Mouse (Mus musculus) embryonic facial prominence, embryonic 12.5 days (tissue): ENCODE measurements at regions not wholly inside any gene's neighbourhood (a gene's known extent, or its start where the extent isn't known, plus 50 kb on each side); places are given as distances from the start of the nearest gene placed in this dataset.

ENCODE experiments used
- ATAC-seq: fragments of 200-750 bp; cut with Nextera tagmentation; 2 replicates; pipeline ENCODE4 v1.8.0; 2017; ENCODE audit not compliant: insufficient number of reproducible peaks, insufficient read depth, low FRiP score, low TSS enrichment
- H3K27ac ChIP-seq: fragments of 300-500 bp; sonication (generic); 2 replicates; pipeline ENCODE4 v1.5.1; 2016; ENCODE audit warnings: mild to moderate bottlenecking
- H3K27me3 ChIP-seq: fragments of 300-500 bp; sonication (generic); 2 replicates; pipeline ENCODE4 v1.6.1; 2016; ENCODE audit warnings: mild to moderate bottlenecking, moderate library complexity
- H3K36me3 ChIP-seq: fragments of 300-500 bp; sonication (generic); 2 replicates; pipeline ENCODE4 v1.6.1; 2016; ENCODE audit warnings: mild to moderate bottlenecking
- H3K4me1 ChIP-seq: fragments of 300-500 bp; sonication (generic); 2 replicates; pipeline ENCODE4 v1.6.1; 2016
- H3K4me2 ChIP-seq: fragments of 300-500 bp; sonication (generic); replicated peaks from 2 replicates; pipeline ENCODE4 v1.6.1; 2016; ENCODE audit warnings: mild to moderate bottlenecking, moderate library complexity
- H3K4me3 ChIP-seq: fragments of 300-500 bp; sonication (generic); 2 replicates; pipeline ENCODE4 v1.5.1; 2016; ENCODE audit warnings: mild to moderate bottlenecking
- H3K9ac ChIP-seq: fragments of 300-500 bp; sonication (generic); 2 replicates; pipeline ENCODE4 v1.6.1; 2016; ENCODE audit warnings: mild to moderate bottlenecking, moderate library complexity
- H3K9me3 ChIP-seq: fragments of 300-500 bp; sonication (generic); 2 replicates; pipeline ENCODE4 v1.6.1; 2016; ENCODE audit warnings: mild to moderate bottlenecking, moderate library complexity
- WGBS: fragments of 180-500 bp; shearing (Covaris S2); methylation state at CpG from one replicate; pipeline ENCODE4 v1.1.7; 2016; 5-methylcytosine and 5-hydroxymethylcytosine counted together

DNA sequence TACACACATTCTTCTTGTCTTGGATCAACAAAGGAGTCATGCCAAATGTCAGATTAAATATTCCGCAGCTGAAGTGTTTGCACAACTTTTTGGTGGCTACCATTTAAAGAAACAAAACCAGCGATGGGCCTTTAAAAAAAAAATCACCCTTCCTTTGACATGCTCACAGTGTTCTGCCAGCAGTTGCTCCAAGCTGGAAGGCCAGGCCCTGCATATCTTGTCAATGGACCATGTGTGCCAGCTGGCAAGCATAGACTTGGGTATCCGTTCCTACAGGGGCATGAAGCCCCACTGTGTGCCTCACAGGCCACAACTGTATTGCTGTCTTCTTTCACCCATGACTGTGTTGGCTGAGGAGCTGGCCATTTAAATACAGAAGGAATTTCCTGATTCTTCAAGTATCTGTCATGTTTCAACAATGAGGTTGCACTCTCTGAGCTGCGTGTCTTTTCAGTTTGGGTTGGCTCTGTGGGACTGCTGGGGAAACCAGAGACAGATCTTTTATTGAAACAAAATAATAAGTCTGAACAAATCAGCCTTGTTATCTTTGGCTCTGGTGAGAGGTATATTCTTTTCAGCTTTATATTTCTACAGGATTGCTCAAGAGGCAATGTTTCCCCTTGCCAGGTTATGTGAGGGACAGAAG, 460.9 kb upstream of the Cd180 start:
- Histone ChIP-seq H3K36me3 (no peaks in the 10 kb centered on the region), H3K4me2 (no peak overlapping the region), H3K27me3 (no peaks in the 10 kb centered on the region), H3K27ac (no peak overlapping the region), H3K9ac (no peak overlapping the region), H3K4me3 (no peak overlapping the region), H3K4me1 (no peaks in the 10 kb centered on the region), H3K9me3 (no peaks in the 10 kb centered on the region)
- 73% methylated on average over 4 of the region's 4 CpGs for WGBS
- ATAC-seq = no peak

DNA sequence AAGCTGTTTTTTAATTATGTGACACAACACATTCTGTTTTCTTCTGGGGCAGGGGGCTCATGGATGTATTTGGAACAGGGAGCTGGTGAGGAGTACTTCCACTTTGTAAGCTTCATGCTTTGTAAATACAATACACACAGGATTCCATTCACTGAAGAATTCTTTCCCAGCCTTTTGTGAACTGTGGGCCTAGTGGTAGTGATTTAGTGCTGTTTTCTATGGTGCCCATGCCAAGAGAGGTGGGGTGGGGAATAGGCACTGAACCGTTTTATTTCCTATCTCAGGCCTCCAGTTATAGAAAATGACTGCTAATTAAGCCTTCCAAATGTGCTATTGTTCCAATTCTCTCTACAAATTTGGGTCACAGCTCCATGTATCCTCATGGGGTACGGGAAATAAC, 442.5 kb upstream of the Cd180 start:
- H3K36me3 ChIP-seq = no peaks in the 10 kb centered on the region
- no peaks in the 10 kb centered on the region for H3K4me1 ChIP-seq
- 81% methylated on average over 2 of the region's 2 CpGs for WGBS
- ATAC-seq = no peak
- no peaks in the 10 kb centered on the region for H3K27me3 ChIP-seq
- H3K9ac ChIP-seq = no peak overlapping the region
- no peak overlapping the region for H3K27ac ChIP-seq
- H3K4me2 ChIP-seq = no peak overlapping the region
- H3K9me3 ChIP-seq = no peaks in the 10 kb centered on the region
- H3K4me3 ChIP-seq = no peak overlapping the region

DNA sequence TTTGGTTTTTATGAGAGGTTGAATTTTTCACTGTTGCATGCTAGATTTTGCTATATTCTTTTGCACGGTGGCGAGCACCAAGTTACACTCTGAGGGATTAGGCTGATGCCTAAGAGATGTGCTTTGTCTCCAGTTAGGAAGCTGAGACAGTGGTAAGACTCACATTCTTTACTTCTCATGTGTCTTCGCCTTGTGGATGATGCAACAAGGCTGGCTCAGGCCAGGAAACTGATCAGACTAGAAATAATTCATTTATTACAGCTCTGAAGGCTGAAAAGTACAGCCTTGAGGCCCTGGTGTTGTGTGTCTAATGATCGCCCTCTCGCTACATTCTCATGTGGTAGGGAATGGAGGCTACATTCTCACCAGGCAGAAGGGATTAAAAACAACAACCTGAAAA, 441.6 kb upstream of the Cd180 start:
- H3K27me3 ChIP-seq = no peaks in the 10 kb centered on the region
- H3K4me3 ChIP-seq = no peak overlapping the region
- no peaks in the 10 kb centered on the region for H3K4me1 ChIP-seq
- H3K9me3 ChIP-seq = no peaks in the 10 kb centered on the region
- no peaks in the 10 kb centered on the region for H3K36me3 ChIP-seq
- no peak overlapping the region for H3K4me2 ChIP-seq
- 89% methylated on average over 5 of the region's 5 CpGs for WGBS
- ATAC-seq = no peak
- H3K27ac ChIP-seq = no peak overlapping the region
- no peak overlapping the region for H3K9ac ChIP-seq

GRCm38 (mm10) chr13:102255401-102256371, 437.7 kb upstream of the Cd180 start:
- Histone ChIP-seq H3K4me2 (no peak overlapping the region), H3K36me3 (no peaks in the 10 kb centered on the region), H3K9ac (no peak overlapping the region), H3K27ac (no peak overlapping the region), H3K9me3 (no peaks in the 10 kb centered on the region), H3K4me3 (no peak overlapping the region), H3K27me3 (no peaks in the 10 kb centered on the region), H3K4me1 (no peaks in the 10 kb centered on the region)
- 49% methylated on average over 7 of the region's 7 CpGs for WGBS
- no peak for ATAC-seq

GRCm38 (mm10) chr13:102258207-102258606, 435.2 kb upstream of the Cd180 start:
- Histone ChIP-seq H3K27ac (no peak overlapping the region), H3K4me1 (no peaks in the 10 kb centered on the region), H3K4me2 (no peak overlapping the region), H3K4me3 (no peak overlapping the region), H3K9me3 (no peaks in the 10 kb centered on the region), H3K36me3 (no peaks in the 10 kb centered on the region), H3K27me3 (no peaks in the 10 kb centered on the region), H3K9ac (no peak overlapping the region)
- WGBS = 81% methylated on average over 8 of the region's 8 CpGs
- no peak for ATAC-seq

GRCm38 (mm10) chr13:102273818-102274217, 419.5 kb upstream of the Cd180 start:
- Histone ChIP-seq H3K4me2 (no peak overlapping the region), H3K36me3 (no peaks in the 10 kb centered on the region), H3K4me1 (no peaks in the 10 kb centered on the region), H3K27me3 (no peaks in the 10 kb centered on the region), H3K4me3 (no peak overlapping the region), H3K9ac (no peak overlapping the region), H3K27ac (no peak overlapping the region), H3K9me3 (no peaks in the 10 kb centered on the region)
- no peak for ATAC-seq
- 73% methylated on average over 3 of the region's 3 CpGs for WGBS

DNA sequence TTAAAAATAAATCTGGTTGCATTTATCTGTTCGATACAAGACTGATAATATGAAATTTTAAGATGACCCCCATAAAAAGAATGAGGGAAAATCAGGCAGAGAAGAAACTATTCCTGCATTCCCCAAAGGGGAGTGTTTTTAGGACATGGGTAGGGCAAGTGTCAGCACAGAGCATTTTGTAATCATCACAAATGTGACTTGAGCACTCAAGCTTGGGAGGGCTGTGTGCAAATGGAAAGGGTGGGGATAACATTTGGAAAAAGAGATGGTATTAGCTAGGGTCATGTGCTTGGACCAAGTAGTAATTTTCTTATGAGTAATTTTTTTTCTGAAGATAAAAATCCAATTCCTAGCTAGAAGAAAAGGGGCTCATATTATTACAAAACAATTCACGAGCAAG, 418.1 kb upstream of the Cd180 start:
- ATAC-seq = no peak
- 97% methylated on average over 2 of the region's 2 CpGs for WGBS
- Histone ChIP-seq H3K4me2 (no peak overlapping the region), H3K9me3 (no peaks in the 10 kb centered on the region), H3K27me3 (no peaks in the 10 kb centered on the region), H3K36me3 (no peaks in the 10 kb centered on the region), H3K4me1 (no peaks in the 10 kb centered on the region), H3K27ac (no peak overlapping the region), H3K4me3 (no peak overlapping the region), H3K9ac (no peak overlapping the region)

- Histone ChIP-seq H3K9me3 (no peaks in the 10 kb centered on the region), H3K27ac (no peak overlapping the region), H3K4me1 (no peaks in the 10 kb centered on the region), H3K9ac (no peak overlapping the region), H3K36me3 (no peaks in the 10 kb centered on the region), H3K4me3 (no peak overlapping the region), H3K27me3 (no peaks in the 10 kb centered on the region), H3K4me2 (no peak overlapping the region)
- ATAC-seq = no peak
Observed at GRCm38 (mm10) chr13:102276885-102277284, 416.5 kb upstream of the Cd180 start.

DNA sequence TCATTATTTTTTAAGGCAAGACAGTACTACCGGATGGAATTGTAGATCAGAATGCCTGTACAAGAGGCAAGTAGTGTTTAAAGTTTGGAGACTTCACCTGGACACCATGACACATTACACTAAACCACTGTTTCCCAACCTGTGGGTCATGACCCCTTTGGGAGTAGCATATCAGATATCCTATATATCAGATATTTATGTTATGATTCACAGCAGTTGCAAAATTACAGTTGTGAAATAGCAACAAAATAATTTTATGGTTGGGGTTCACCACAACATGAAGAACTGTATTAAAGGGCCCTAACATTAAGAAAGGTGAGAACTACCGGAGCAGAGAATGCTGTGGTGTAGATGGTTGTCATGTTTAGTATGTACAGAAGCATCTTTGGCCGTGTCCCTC, 413.2 kb upstream of the Cd180 start:
- no peak overlapping the region for H3K4me2 ChIP-seq
- 86% methylated on average over 3 of the region's 3 CpGs for WGBS
- no peaks in the 10 kb centered on the region for H3K9me3 ChIP-seq
- H3K36me3 ChIP-seq = no peaks in the 10 kb centered on the region
- H3K27me3 ChIP-seq = no peaks in the 10 kb centered on the region
- no peak for ATAC-seq
- H3K27ac ChIP-seq = no peak overlapping the region
- no peak overlapping the region for H3K9ac ChIP-seq
- no peaks in the 10 kb centered on the region for H3K4me1 ChIP-seq
- no peak overlapping the region for H3K4me3 ChIP-seq

GRCm38 (mm10) chr13:102294451-102294850, 398.9 kb upstream of the Cd180 start:
- no peaks in the 10 kb centered on the region for H3K4me1 ChIP-seq
- no peaks in the 10 kb centered on the region for H3K36me3 ChIP-seq
- no peak overlapping the region for H3K4me2 ChIP-seq
- H3K27me3 ChIP-seq = no peaks in the 10 kb centered on the region
- no peak overlapping the region for H3K27ac ChIP-seq
- no peak for ATAC-seq
- no peaks in the 10 kb centered on the region; the same call in 1 of the 2 replicates for H3K9me3 ChIP-seq
- H3K4me3 ChIP-seq = no peak overlapping the region
- no peak overlapping the region for H3K9ac ChIP-seq
- 74% methylated on average over 2 of the region's 2 CpGs for WGBS

DNA sequence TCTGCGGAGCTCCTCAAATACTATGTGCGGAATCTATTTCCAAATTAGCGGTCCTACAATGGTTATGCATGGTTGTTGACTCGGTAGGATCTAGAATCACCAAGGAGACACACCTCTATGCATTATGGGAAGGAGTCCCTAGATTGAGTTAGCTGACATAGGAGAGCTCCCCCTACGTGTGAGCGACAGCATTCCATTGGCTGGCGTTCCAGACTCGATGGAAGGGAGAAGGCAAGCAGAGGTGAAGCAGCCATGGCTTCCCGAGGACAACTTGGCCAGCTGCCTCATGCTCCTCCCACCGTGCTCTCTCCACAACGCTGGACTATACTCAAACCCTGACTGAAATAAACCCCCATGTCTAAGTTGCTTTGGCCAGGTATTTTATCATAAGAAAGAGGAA, 398.3 kb upstream of the Cd180 start:
- H3K27me3 ChIP-seq = no peaks in the 10 kb centered on the region
- H3K27ac ChIP-seq = no peak overlapping the region
- no peak for ATAC-seq
- no peak overlapping the region for H3K4me3 ChIP-seq
- H3K4me1 ChIP-seq = no peaks in the 10 kb centered on the region
- no peaks in the 10 kb centered on the region; the same call in 1 of the 2 replicates for H3K9me3 ChIP-seq
- H3K4me2 ChIP-seq = no peak overlapping the region
- 84% methylated on average over 11 of the region's 11 CpGs for WGBS
- no peak overlapping the region for H3K9ac ChIP-seq
- no peaks in the 10 kb centered on the region for H3K36me3 ChIP-seq

GRCm38 (mm10) chr13:102307983-102308382, 385.4 kb upstream of the Cd180 start:
- no peak for ATAC-seq
- Histone ChIP-seq H3K27ac (no peak overlapping the region), H3K4me1 (no peaks in the 10 kb centered on the region), H3K9ac (no peak overlapping the region), H3K9me3 (no peaks in the 10 kb centered on the region), H3K27me3 (no peaks in the 10 kb centered on the region), H3K4me3 (no peak overlapping the region), H3K36me3 (no peaks in the 10 kb centered on the region), H3K4me2 (no peak overlapping the region)
- 59% methylated on average over 2 of the region's 2 CpGs for WGBS
